Mouse (Mus musculus) common myeloid progenitor, adult 5-6 weeks (primary cell): ENCODE measurements around the gene Fpr-rs4. TPM values are rescaled to one million over a fixed set of nuclear protein-coding genes. Genes with fewer than 3 reads are reported as not detected.
"Not testable (repeated sequence)": the region's sequence is repeated elsewhere in the genome, so short reads cannot be mapped to it uniquely, and the experiment has no call there.

Experiments used
- ATAC-seq: replicated peaks from 2 replicates; pipeline ENCODE4 v1.8.0; 2016; ENCODE audit warnings: low read depth, mild to moderate bottlenecking, moderate TSS enrichment, inconsistent platforms; ENCODE audit not compliant: poor library complexity, severe bottlenecking
- total RNA-seq: library from RNA; stranded (forward); fragments of 200-1000, 187-1606 nt; gene quantifications from 2 replicates; pipeline ENCODE4 v1.2.3, GENCODE M21; 2017

Fpr-rs4 gene
- total RNA-seq: not detected in 2 replicates

DNA sequence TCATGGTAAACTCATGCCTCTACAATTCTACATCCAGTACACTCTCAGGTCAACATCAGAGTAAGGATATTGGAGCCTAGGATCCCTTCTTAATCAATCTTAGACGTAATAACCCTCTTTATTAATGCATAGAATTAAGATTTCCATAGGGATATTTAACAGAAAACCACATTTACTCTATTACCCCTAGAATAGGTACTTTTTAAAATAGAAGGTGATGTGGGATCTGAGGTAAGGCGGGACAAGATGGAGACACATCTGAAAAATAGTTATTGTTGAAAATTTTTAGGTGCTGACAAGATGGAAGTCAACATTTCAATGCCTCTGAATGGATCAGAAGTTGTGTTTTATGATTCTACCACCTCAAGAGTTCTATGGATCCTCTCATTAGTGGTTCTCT is at the start of gene Fpr-rs4:
Fpr-rs4 (plus strand) TSS at position 301 of the 400 bp plus-strand sequence.
- ATAC-seq: no peak

DNA sequence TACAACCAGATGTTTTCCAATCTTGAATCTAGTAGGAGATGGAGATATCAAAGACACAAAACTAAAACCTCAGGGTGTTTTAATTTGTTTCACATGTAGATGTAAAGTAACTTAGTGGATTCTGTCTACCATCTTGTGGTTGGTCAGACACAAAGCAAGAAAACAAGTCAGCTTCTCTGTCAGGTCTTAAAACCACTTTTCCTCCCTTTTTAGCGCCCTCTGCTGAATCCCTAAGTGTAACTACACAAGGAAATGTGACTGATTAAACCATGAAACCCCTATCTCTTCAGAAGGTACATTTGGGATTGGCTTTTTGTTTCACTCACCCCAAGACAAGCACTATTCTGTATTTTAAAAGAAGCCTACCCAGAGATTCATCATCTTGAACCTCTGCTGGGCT is 48.1 kb upstream of the Fpr-rs4 start:
- ATAC-seq: peak; percentile 58; the same call in 1 of the 2 replicates

DNA sequence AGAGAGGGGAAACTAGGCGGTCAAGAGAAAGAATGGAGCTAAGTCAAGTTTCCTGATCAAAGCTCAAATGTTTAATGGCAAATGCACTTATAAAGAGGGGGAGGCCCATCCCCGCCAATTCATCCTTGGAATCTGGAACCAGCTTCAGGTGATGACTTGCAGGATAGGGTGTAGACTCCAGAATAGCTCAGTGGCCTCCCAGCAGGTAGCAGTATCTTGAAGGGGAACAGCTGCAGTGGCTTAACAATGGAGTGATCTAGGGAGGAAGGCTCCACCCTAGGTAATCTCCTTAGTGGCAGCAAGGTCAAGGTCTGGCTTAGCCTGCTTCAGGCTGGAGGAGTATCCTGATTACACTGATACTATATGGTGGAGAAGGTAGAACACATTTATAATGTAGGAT is 40.3 kb upstream of the Fpr-rs4 start:
- not testable (repeated sequence) for ATAC-seq

DNA sequence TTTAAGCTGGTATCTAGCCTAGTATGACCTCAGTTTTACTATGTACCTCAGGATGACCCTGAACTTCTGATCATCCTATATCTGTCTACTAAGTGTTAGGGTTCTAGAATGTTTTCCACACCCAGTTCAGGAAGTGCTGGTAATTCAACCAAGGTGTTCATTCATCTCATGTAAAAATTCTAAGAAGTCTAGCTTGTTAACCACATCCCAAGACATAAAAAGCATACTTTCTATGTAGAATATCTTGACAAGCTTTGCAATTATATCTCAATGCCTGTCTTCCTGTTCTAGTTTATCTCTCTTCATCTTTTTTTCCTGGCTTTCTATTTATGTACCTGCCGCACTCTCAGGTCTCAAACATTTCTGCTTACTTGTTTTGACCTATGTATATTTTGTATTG is 16.8 kb upstream of the Fpr-rs4 start:
- ATAC-seq: no peak

DNA sequence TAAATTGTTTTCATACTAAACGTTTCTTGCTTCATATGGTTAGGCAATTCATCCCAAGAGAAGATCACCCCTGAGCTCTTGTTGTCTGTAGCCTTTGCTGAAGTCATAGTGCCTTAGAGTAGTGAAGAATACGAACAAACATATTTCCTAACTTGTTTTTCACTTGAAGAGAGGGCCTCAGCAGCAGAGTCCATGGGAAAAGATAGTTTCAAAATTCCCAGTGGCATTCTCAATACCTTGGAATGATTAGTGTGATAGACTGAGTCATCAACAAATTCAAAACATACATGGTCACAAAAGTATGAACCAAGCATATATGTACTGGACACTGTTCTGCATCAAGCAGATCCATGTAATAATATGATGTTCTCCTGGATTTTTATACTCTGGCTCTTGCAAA is 27.6 kb downstream of the Fpr-rs4 start, which contains the start of gene Vmn2r124:
Vmn2r124 (plus strand) TSS at position 301 of the 400 bp plus-strand sequence.
- ATAC-seq: no peak

Other genes with a start within 250 kb of the Fpr-rs4 start
- gene Spaca6, start 194.6 kb upstream of the Fpr-rs4 start, total RNA-seq: 0.19 and 0.87 TPM in 2 replicates
- not detected in 2 replicates for gene Has1, start 166.5 kb upstream of the Fpr-rs4 start, total RNA-seq
- gene Fpr1, start 137.8 kb upstream of the Fpr-rs4 start, total RNA-seq: 0.69 TPM in 1 of 2 replicates, not detected in the other
- gene Fpr2, start 133.9 kb upstream of the Fpr-rs4 start, total RNA-seq: 0.50 and 1.6 TPM in 2 replicates
- not detected in 2 replicates for gene Fpr3, start 133.9 kb upstream of the Fpr-rs4 start, total RNA-seq
- not detected in 2 replicates for gene Vmn2r124, start 27.7 kb downstream of the Fpr-rs4 start, total RNA-seq
- not detected in 2 replicates for gene Vmn2r91, start 63.3 kb downstream of the Fpr-rs4 start, total RNA-seq
- gene Vmn2r92, start 130.2 kb downstream of the Fpr-rs4 start, total RNA-seq: not detected in 2 replicates